Mouse (Mus musculus): ENCODE data around the gene Ccn6. TPM values are rescaled to one million over a fixed set of nuclear protein-coding genes. Genes with fewer than 3 reads are reported as not detected.

Gene Ccn6
- polyA plus RNA-seq, 1 experiment from 2014 or later: 0.28 TPM

- no peak overlapping the region for H3K4me2 ChIP-seq (ENCODE audit: low read length)
- no peak for DNase-seq (ENCODE audit: low spot score)
- no peak overlapping the region for H3K9ac ChIP-seq (ENCODE audit: low read length)
- WGBS: 45% methylated on average over 3 of the region's 3 CpGs
- no peaks in the 10 kb centered on the region for H3K9me3 ChIP-seq (replicated peaks; ENCODE audit: control insufficient read depth, low read length)
- no peak for ATAC-seq
- H3K27me3 ChIP-seq (replicated peaks; ENCODE audit: control insufficient read depth, insufficient read depth, low read length): no peaks in the 10 kb centered on the region
- H3K4me3 ChIP-seq (ENCODE audit: low read depth, low read length): no peak overlapping the region
- no peak overlapping the region for H3K27ac ChIP-seq (ENCODE audit: low read depth, low read length)
- H3K4me1 ChIP-seq (ENCODE audit: control insufficient read depth, insufficient read depth, low read length): no peaks in the 10 kb centered on the region
- H3K36me3 ChIP-seq (ENCODE audit: control insufficient read depth, insufficient read depth, low read length): no peaks in the 10 kb centered on the region
Observed at GRCm38 (mm10) chr10:39106413-39106812, 57.2 kb downstream of the Ccn6 start.

- Histone ChIP-seq H3K27me3 (replicated peaks; ENCODE audit: control insufficient read depth, insufficient read depth, low read length) (no peaks in the 10 kb centered on the region), H3K4me1 (ENCODE audit: control insufficient read depth, insufficient read depth, low read length) (no peaks in the 10 kb centered on the region), H3K9me3 (replicated peaks; ENCODE audit: control insufficient read depth, low read length) (no peaks in the 10 kb centered on the region), H3K4me2 (ENCODE audit: low read length) (no peak overlapping the region), H3K4me3 (ENCODE audit: low read depth, low read length) (no peak overlapping the region), H3K27ac (ENCODE audit: low read depth, low read length) (no peak overlapping the region), H3K9ac (ENCODE audit: low read length) (no peak overlapping the region), H3K36me3 (ENCODE audit: control insufficient read depth, insufficient read depth, low read length) (no peaks in the 10 kb centered on the region)
- 92% methylated on average over 8 of the region's 8 CpGs for WGBS
- DNase-seq (ENCODE audit: low spot score) (no peak), ATAC-seq (no peak)
Observed at GRCm38 (mm10) chr10:39104803-39105449, 58.7 kb downstream of the Ccn6 start.

Other genes with a start within 250 kb of the Ccn6 start
- gene Lama4, start 198.3 kb downstream of the Ccn6 start, polyA plus RNA-seq (2014; fragmentation: Nextera tagmentation; extraction: Ambion mirVana): 12.3 and 15.6 TPM in 2 replicates
- gene Fam229b, start 29.9 kb downstream of the Ccn6 start, polyA plus RNA-seq (2014; fragmentation: Nextera tagmentation; extraction: Ambion mirVana): 25.0 and 35.1 TPM in 2 replicates
- gene Tube1, start 29.8 kb downstream of the Ccn6 start, polyA plus RNA-seq (2014; fragmentation: Nextera tagmentation; extraction: Ambion mirVana): 11.3 and 12.1 TPM in 2 replicates
- gene Fyn, start 205.1 kb upstream of the Ccn6 start, polyA plus RNA-seq (2014; fragmentation: Nextera tagmentation; extraction: Ambion mirVana): 79.1 and 85.0 TPM in 2 replicates